In the genomic region with DNA sequence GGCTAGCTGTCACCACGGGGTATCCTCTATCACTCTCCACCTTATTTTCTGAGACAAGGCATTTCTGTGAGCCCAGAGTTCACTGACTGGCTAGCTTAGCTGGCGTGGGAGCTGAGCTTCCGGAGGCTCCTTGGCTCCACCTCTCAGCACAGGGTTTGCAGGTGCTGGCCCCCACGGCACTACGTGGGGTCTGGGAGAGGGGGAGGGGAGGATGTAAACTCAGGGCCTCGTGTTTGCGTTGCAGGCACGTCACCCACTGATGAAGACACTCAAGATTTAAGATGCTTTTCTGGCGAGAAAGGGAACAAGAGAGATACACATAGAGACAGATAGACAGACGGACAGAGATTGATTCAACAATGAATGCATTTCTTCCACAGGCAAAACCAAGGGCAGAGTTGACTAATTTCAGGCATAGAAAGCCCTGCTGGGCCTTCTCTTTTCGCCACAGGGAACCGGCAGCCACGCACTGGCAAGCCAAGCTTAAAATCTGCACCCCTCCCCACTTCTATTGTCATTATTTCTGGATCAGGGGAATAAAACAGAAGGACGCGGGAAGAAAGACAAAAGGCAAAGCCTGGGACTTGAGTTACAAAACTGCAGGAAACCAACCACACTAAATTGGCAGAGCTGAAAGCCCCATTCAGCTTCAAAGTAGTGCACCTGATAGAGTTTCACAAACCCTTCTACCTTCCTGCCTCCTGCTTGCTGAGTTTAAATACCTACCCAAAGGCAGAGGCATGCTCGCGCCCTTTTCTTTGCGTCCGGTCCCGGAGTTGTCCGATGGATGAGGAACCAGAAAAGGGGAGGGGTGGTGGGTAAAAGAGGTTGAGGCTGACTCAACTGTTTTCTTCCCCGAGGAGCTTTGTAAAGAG, we compare ENCODE assay signal across 9 mouse cellular contexts. TPM values are rescaled to one million over a fixed set of nuclear protein-coding genes. Genes with fewer than 3 reads are reported as not detected.
A peak's percentile ranks its signal among the peaks of the same experiment; 100 is the strongest.
DNase-seq lines count a peak whose midpoint lies in the region; ATAC-seq lines count a peak whose summit lies in the region.
"Had no signal": no experiment of that assay in that cellular context is flagged by ENCODE, and none has a peak within 500 bp of the region (broad histone marks: within the 10 kb centered on the region; RNA-seq: fewer than 3 reads in every experiment).

No protein-coding gene starts in this region.

- no peak for ATAC-seq in liver, embryonic 11.5 days (replicated peaks; ENCODE audit: low FRiP score)
- 0 out of 2 replicates have a peak, but pooled peaks have one; percentile 52 for ATAC-seq in embryonic facial prominence, embryonic 11.5 days (replicated peaks; ENCODE audit: insufficient number of reproducible peaks, low FRiP score, low TSS enrichment, low read depth)
- no peak for ATAC-seq in limb, embryonic 13.5 days (ENCODE audit: low FRiP score, low read depth)

- H3K4me3 ChIP-seq in liver, embryonic 11.5 days (ENCODE audit: low read depth, low read length) = no peak overlapping the region
- H3K4me3 ChIP-seq in embryonic facial prominence, embryonic 11.5 days (ENCODE audit: low read depth, low read length) = no peak overlapping the region
- peak overlapping the region; percentile 8 for H3K4me3 ChIP-seq in limb, embryonic 13.5 days

- WGBS in liver, embryonic 11.5 days = 9% methylated on average over 22 of the region's 22 CpGs
- 2% methylated on average over 22 of the region's 22 CpGs for WGBS in embryonic facial prominence, embryonic 11.5 days
- WGBS in limb, embryonic 13.5 days = 4% methylated on average over 22 of the region's 22 CpGs

- 0 out of 2 replicates have a peak, but pooled peaks cover 5% of the 10 kb centered on the region for H3K4me1 ChIP-seq in liver, embryonic 11.5 days (replicated peaks; ENCODE audit: control insufficient read depth, insufficient read depth, low read length)
- H3K4me1 ChIP-seq in embryonic facial prominence, embryonic 11.5 days (ENCODE audit: control insufficient read depth, insufficient read depth, low read length) = no peaks in the 10 kb centered on the region
- peaks cover 10% of the 10 kb centered on the region for H3K4me1 ChIP-seq in limb, embryonic 13.5 days

- H3K9ac ChIP-seq in liver, embryonic 11.5 days (ENCODE audit: low read depth, low read length) = no peak overlapping the region
- no peak overlapping the region for H3K9ac ChIP-seq in embryonic facial prominence, embryonic 11.5 days (replicated peaks; ENCODE audit: low read length)
- H3K9ac ChIP-seq in limb, embryonic 13.5 days = 0 out of 2 replicates have a peak overlapping the region, but pooled peaks have one; percentile 26

- H3K27ac ChIP-seq in liver, embryonic 11.5 days (ENCODE audit: low read depth, low read length) = no peak overlapping the region
- no peak overlapping the region for H3K27ac ChIP-seq in embryonic facial prominence, embryonic 11.5 days (replicated peaks; ENCODE audit: low read depth, low read length)
- no peak overlapping the region for H3K27ac ChIP-seq in limb, embryonic 13.5 days
- H3K27ac ChIP-seq: macrophage had no signal

- peaks cover 17% of the 10 kb centered on the region for H3K27me3 ChIP-seq in liver, embryonic 11.5 days (replicated peaks; ENCODE audit: control insufficient read depth, insufficient read depth, low read length)
- no peaks in the 10 kb centered on the region for H3K27me3 ChIP-seq in embryonic facial prominence, embryonic 11.5 days (ENCODE audit: control insufficient read depth, insufficient read depth, low read length)
- H3K27me3 ChIP-seq in limb, embryonic 13.5 days = peaks cover 33% of the 10 kb centered on the region

- H3K4me2 ChIP-seq in liver, embryonic 11.5 days = peak overlapping the region; percentile 41
- peak overlapping the region; percentile 7; the same call in 1 of the 2 replicates for H3K4me2 ChIP-seq in embryonic facial prominence, embryonic 11.5 days (ENCODE audit: low read depth, low read length)
- peak overlapping the region; percentile 51 for H3K4me2 ChIP-seq in limb, embryonic 13.5 days (replicated peaks)

- no peaks in the 10 kb centered on the region for H3K36me3 ChIP-seq in liver, embryonic 11.5 days (ENCODE audit: control insufficient read depth, insufficient read depth, low read length)
- no peaks in the 10 kb centered on the region for H3K36me3 ChIP-seq in embryonic facial prominence, embryonic 11.5 days (replicated peaks; ENCODE audit: control insufficient read depth, insufficient read depth, low read depth, low read length)
- H3K36me3 ChIP-seq in limb, embryonic 13.5 days = no peaks in the 10 kb centered on the region

- H3K9me3 ChIP-seq in liver, embryonic 11.5 days (ENCODE audit: control insufficient read depth, low read length) = no peaks in the 10 kb centered on the region
- no peaks in the 10 kb centered on the region for H3K9me3 ChIP-seq in embryonic facial prominence, embryonic 11.5 days (replicated peaks; ENCODE audit: control insufficient read depth, low read length)
- H3K9me3 ChIP-seq in limb, embryonic 13.5 days = no peaks in the 10 kb centered on the region

- no peak for DNase-seq in liver, embryonic 11.5 days (ENCODE audit: low spot score)
- no peak for DNase-seq in liver
- peak; percentile 51 for DNase-seq in embryonic facial prominence, embryonic 11.5 days (ENCODE audit: low spot score)
- DNase-seq in thymus, postnatal 0 days (ENCODE audit: low spot score) = peak; percentile 90
- no peak for DNase-seq in gastrocnemius, adult 18-20 months (ENCODE audit: low spot score)
- DNase-seq in c-Kit-positive CD71-positive TER-119-positive erythroid progenitor cells, embryonic 14.5 days (ENCODE audit: low spot score) = no peak
- no peak for DNase-seq in cerebellum, adult 18-20 months

RNA-seq across cellular contexts. Expression of a gene that starts 12.9 kb away (rescaled TPM):
- 58.3 and 58.6 TPM in 2 replicates for polyA plus RNA-seq in liver, embryonic 11.5 days (2014; fragmentation: Nextera tagmentation; extraction: Ambion mirVana)
- 85.9 and 98.4 TPM in 2 replicates for polyA plus RNA-seq in embryonic facial prominence, embryonic 11.5 days (2014; fragmentation: Nextera tagmentation; extraction: Ambion mirVana)
- polyA plus RNA-seq in limb, embryonic 13.5 days (2015; fragmentation: Nextera tagmentation; extraction: Ambion mirVana) = 63.7 and 65.1 TPM in 2 replicates
- 76.7 and 77.8 TPM in 2 replicates for polyA plus RNA-seq in thymus, postnatal 0 days (2015; fragmentation: Nextera tagmentation; extraction: Ambion mirVana)
- 10 to 100 TPM; 54.6 to 58.7 TPM for total RNA-seq in gastrocnemius, adult 18-20 months (2021)

RNA-seq across cellular contexts. Expression of a gene that starts 30.6 kb away (rescaled TPM):
- polyA plus RNA-seq in liver, embryonic 11.5 days (2014; fragmentation: Nextera tagmentation; extraction: Ambion mirVana) = 6.6 and 6.8 TPM in 2 replicates
- 7.4 and 8.4 TPM in 2 replicates for polyA plus RNA-seq in embryonic facial prominence, embryonic 11.5 days (2014; fragmentation: Nextera tagmentation; extraction: Ambion mirVana)
- polyA plus RNA-seq in limb, embryonic 13.5 days (2015; fragmentation: Nextera tagmentation; extraction: Ambion mirVana) = 8.1 and 9.3 TPM in 2 replicates
- polyA plus RNA-seq in thymus, postnatal 0 days (2015; fragmentation: Nextera tagmentation; extraction: Ambion mirVana) = 17.7 and 22.9 TPM in 2 replicates
- 10 to 100 TPM; 28.4 to 32.2 TPM for total RNA-seq in gastrocnemius, adult 18-20 months (2021)

Comparison
In these comparisons a context has a peak if more than half of its experiments do, and no peak if none do; other contexts are left out.
1. DNase-seq: peak in embryonic facial prominence, embryonic 11.5 days (single experiment) and thymus, postnatal 0 days (single experiment); none in liver, embryonic 11.5 days (single experiment), liver (single experiment), gastrocnemius, adult 18-20 months (single experiment), c-Kit-positive CD71-positive TER-119-positive erythroid progenitor cells, embryonic 14.5 days (single experiment) and cerebellum, adult 18-20 months (0 of 2).
2. Peak in every context shown above with its lines, with median percentiles within 50 percentile points of each other: H3K4me2 ChIP-seq.